Mouse (Mus musculus) myocyte (in vitro differentiated cells): ENCODE measurements around the gene Dnase2b. TPM values are rescaled to one million over a fixed set of nuclear protein-coding genes. Genes with fewer than 3 reads are reported as not detected.

Experiments
- H3K27me3 ChIP-seq: one replicate; pipeline ENCODE4 v1.6.1; 2011; ENCODE audit not compliant: control insufficient read depth, insufficient read depth, insufficient read length
- H3K36me3 ChIP-seq: one replicate; pipeline ENCODE4 v1.6.1; 2011; ENCODE audit not compliant: control insufficient read depth, insufficient read depth
- H3K4me2 ChIP-seq: one replicate; pipeline ENCODE4 v1.6.1; 2011; ENCODE audit warnings: low read depth, control low read depth
- H3K4me3 ChIP-seq: one replicate; pipeline ENCODE4 v1.5.1; 2011; ENCODE audit warnings: mild to moderate bottlenecking, control low read depth, moderate library complexity
- H3K79me2 ChIP-seq: one replicate; pipeline ENCODE4 v1.6.1; 2011; ENCODE audit not compliant: control insufficient read depth, insufficient read depth
- H3ac ChIP-seq: one replicate; pipeline ENCODE4 v1.6.1; 2011; ENCODE audit not compliant: control insufficient read depth, insufficient read length
- CEBPB ChIP-seq: IDR thresholded peaks from 2 replicates; pipeline ENCODE4 v1.6.1; 2011; ENCODE audit warnings: mild to moderate bottlenecking, moderate library complexity; ENCODE audit not compliant: poor library complexity, insufficient read depth, severe bottlenecking
- E2F4 ChIP-seq: IDR thresholded peaks from one replicate; pipeline ENCODE4 v1.6.1; 2011; ENCODE audit warnings: mild to moderate bottlenecking, control low read depth, moderate library complexity; ENCODE audit not compliant: insufficient read depth
- MAX ChIP-seq: IDR thresholded peaks from one replicate; pipeline ENCODE4 v1.6.1; 2011; ENCODE audit warnings: low read depth, mild to moderate bottlenecking, control low read depth
- MYOD1 ChIP-seq, 3 experiments: IDR thresholded peaks; one replicate each; pipeline ENCODE4 v1.6.1; 2011; ENCODE audit warnings: control low read depth in 2 of 3, low read depth in 2 of 3, mild to moderate bottlenecking in 2 of 3, moderate library complexity in 1 of 3; ENCODE audit not compliant: insufficient read length in 2 of 3, control insufficient read depth in 1 of 3
- MYOG ChIP-seq, 3 experiments: IDR thresholded peaks; one replicate each; pipeline ENCODE4 v1.6.1; 2011; ENCODE audit warnings: control low read depth in 2 of 3, low read depth in 2 of 3, mild to moderate bottlenecking in 2 of 3; ENCODE audit not compliant: insufficient read length in 2 of 3, control insufficient read depth in 1 of 3, insufficient read depth in 1 of 3
- POLR2A ChIP-seq: IDR thresholded peaks from one replicate; pipeline ENCODE4 v1.6.1; 2011; ENCODE audit warnings: low read depth, mild to moderate bottlenecking, control low read depth, moderate library complexity; ENCODE audit not compliant: insufficient read length
- POLR2AphosphoS2 ChIP-seq: IDR thresholded peaks from one replicate; pipeline ENCODE4 v1.6.1; 2011; ENCODE audit warnings: low read depth, control low read depth; ENCODE audit not compliant: insufficient read length
- REST ChIP-seq: IDR thresholded peaks from one replicate; pipeline ENCODE4 v1.6.1; 2011; ENCODE audit warnings: mild to moderate bottlenecking, control low read depth, moderate library complexity; ENCODE audit not compliant: insufficient read depth, insufficient read length
- SRF ChIP-seq: IDR thresholded peaks from one replicate; pipeline ENCODE4 v1.6.1; 2011; ENCODE audit warnings: low read depth; ENCODE audit not compliant: control insufficient read depth, insufficient read length
- TCF12 ChIP-seq: IDR thresholded peaks from one replicate; pipeline ENCODE4 v1.6.1; 2011; ENCODE audit warnings: mild to moderate bottlenecking, control low read depth; ENCODE audit not compliant: poor library complexity, insufficient read depth, severe bottlenecking
- TCF3 ChIP-seq: IDR thresholded peaks from one replicate; pipeline ENCODE4 v1.6.1; 2011; ENCODE audit warnings: low read depth, control low read depth; ENCODE audit not compliant: insufficient read length
- USF1 ChIP-seq: IDR thresholded peaks from one replicate; pipeline ENCODE4 v1.6.1; 2011; ENCODE audit warnings: low read depth, mild to moderate bottlenecking, control low read depth, moderate library complexity
- polyA plus RNA-seq: library from polyadenylated mRNA; unstranded; fragments of >200 nt; fragmentation: generic; extraction: Trizol; gene quantifications from one replicate; pipeline ENCODE4 v1.2.1, GENCODE M21; 2012; ENCODE audit warnings: missing spikeins

The Dnase2b gene
- polyA plus RNA-seq, 1 experiment: not detected

DNA sequence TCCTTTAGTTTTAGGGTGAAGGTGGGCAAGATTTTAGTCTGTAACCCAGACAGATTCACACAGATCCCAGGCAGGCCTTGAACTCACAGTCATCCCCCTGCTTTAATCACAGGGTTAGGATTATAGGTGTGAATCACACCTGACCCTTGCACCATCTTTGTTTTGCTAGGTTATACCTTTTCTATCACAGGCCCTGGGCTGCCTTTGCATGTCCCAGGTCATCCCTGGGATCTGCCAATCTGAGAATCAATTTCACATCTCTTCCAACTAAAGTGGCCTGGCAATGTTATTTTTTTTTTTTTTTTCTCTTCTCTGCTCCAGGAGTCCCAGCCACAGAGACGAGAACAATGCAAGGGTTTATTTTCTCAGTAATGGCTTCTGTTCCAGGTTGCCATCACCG is 23.8 kb downstream of the Dnase2b start:
- Histone ChIP-seq H3K36me3 (no peaks in the 10 kb centered on the region), H3K79me2 (no peaks in the 10 kb centered on the region), H3K4me3 (no peak overlapping the region), H3K4me2 (no peak overlapping the region), H3ac (no peak overlapping the region), H3K27me3 (no peaks in the 10 kb centered on the region)
- no peak for TF ChIP-seq TCF12
- no peak for TF ChIP-seq E2F4
- no peak for TF ChIP-seq MAX
- TF ChIP-seq POLR2AphosphoS2: no peak
- TF ChIP-seq MYOD1 (IDR thresholded peaks at IDR 0.05; ENCODE audit: control insufficient read depth in 1 of 3, insufficient read length in 2 of 3, low read depth in 2 of 3): no peak
- TF ChIP-seq SRF: no peak

DNA sequence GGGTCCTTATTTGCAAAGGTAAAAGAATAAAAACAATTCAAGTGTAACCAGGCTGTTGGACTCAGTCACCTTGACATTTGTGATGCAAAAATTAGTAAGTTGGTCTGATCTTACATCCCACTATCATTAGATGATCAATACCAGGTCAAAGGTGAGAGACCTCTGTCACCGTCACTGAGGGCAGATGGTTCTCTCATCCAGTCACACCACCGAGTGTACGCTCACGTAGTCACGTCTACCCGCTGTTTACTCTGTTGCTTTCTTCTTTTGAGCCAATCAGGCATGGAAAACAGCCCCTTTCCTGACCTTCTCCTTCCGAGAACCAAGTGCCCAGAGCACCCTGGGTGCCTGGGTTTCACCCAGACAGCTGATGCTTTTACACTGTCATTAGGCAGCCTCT is 24.2 kb downstream of the Dnase2b start:
- TF ChIP-seq POLR2A (no peak), POLR2AphosphoS2 (no peak), MYOG (IDR thresholded peaks at IDR 0.05; ENCODE audit: control insufficient read depth in 1 of 3, insufficient read depth in 1 of 3, insufficient read length in 2 of 3, low read depth in 2 of 3) (no peak), TCF3 (no peak), REST (no peak), E2F4 (no peak), MAX (no peak), MYOD1 (IDR thresholded peaks at IDR 0.05; ENCODE audit: control insufficient read depth in 1 of 3, insufficient read length in 2 of 3, low read depth in 2 of 3) (no peak), TCF12 (no peak)
- H3ac ChIP-seq: no peak overlapping the region
- no peak overlapping the region for H3K4me3 ChIP-seq
- no peaks in the 10 kb centered on the region for H3K36me3 ChIP-seq
- no peaks in the 10 kb centered on the region for H3K27me3 ChIP-seq
- no peaks in the 10 kb centered on the region for H3K79me2 ChIP-seq
- H3K4me2 ChIP-seq: no peak overlapping the region

DNA sequence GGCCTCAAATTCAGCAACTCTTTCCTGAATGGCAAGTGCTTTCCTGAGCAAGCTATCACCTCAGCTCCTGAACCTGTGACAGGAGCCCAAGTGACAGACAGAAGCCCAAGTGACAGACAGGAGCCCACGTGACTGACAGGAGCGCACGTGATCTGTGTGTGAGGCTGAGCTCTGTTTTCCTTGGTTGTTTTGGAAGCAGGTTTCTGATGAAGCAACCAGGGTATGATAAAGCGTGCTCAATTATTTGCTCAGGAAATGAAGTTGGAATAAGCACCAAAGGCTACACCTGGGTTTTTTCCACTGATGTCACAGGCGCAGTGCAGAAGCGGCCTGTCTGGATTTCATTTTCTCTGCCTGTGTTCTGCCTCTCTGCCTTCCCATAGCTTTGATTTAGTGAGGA is 25.9 kb downstream of the Dnase2b start:
- no peak overlapping the region for H3ac ChIP-seq
- TF ChIP-seq TCF12: no peak
- H3K4me2 ChIP-seq: no peak overlapping the region
- H3K4me3 ChIP-seq: no peak overlapping the region
- no peaks in the 10 kb centered on the region for H3K36me3 ChIP-seq
- H3K27me3 ChIP-seq: no peaks in the 10 kb centered on the region
- H3K79me2 ChIP-seq: no peaks in the 10 kb centered on the region

DNA sequence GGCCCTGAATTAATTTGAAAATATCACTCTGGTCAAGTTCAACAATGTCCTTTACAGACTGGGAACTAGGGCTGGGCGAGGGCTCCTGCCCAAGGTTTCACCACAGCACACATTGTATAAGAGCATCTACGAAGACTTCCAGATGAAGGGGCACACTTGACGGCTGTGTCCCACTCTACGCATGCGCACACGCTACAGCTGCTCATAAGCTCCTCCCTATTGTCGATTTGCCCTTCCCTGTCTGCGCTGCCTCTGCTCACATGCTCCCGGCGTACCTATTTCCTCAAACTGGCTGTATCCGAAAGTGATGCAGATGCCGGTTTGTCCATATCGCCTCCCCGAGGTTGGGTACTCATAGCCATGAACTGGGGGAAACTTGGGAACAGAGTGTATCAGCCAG is 28.8 kb downstream of the Dnase2b start:
- Histone ChIP-seq H3K79me2 (no peaks in the 10 kb centered on the region), H3K36me3 (no peaks in the 10 kb centered on the region), H3K27me3 (no peaks in the 10 kb centered on the region), H3K4me3 (no peak overlapping the region), H3ac (no peak overlapping the region), H3K4me2 (no peak overlapping the region)
- TF ChIP-seq POLR2AphosphoS2: no peak
- TF ChIP-seq TCF3: no peak
- no peak for TF ChIP-seq TCF12
- TF ChIP-seq USF1: no peak
- no peak for TF ChIP-seq REST
- no peak for TF ChIP-seq MAX
- TF ChIP-seq E2F4: no peak
- TF ChIP-seq MYOG (IDR thresholded peaks at IDR 0.05; ENCODE audit: control insufficient read depth in 1 of 3, insufficient read depth in 1 of 3, insufficient read length in 2 of 3, low read depth in 2 of 3): no peak
- no peak for TF ChIP-seq POLR2A
- TF ChIP-seq MYOD1 (IDR thresholded peaks at IDR 0.05; ENCODE audit: control insufficient read depth in 1 of 3, insufficient read length in 2 of 3, low read depth in 2 of 3): no peak
- no peak for TF ChIP-seq CEBPB
- TF ChIP-seq SRF: no peak

DNA sequence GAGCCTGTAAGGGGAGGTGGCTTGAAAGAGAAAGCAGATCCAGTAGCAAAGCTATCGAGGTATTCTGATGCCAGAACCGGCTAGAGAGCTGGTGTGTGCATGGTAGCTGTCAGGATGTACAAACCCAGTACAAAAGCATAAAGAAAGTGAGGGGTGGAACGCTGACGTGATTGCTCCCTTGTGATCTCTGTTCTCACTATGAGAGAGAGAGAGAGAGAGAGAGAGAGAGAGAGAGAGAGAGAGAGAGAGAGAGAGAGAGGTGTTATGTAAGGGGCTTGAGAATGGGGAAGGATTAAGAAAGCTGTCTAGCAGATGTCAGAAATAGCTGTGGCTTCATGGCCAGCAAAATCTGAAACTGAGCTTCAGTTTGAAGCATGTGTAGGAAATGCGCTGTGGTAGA is 31.5 kb downstream of the Dnase2b start:
- H3ac ChIP-seq: no peak overlapping the region
- no peak overlapping the region for H3K4me3 ChIP-seq
- no peaks in the 10 kb centered on the region for H3K79me2 ChIP-seq
- H3K36me3 ChIP-seq: no peaks in the 10 kb centered on the region
- H3K4me2 ChIP-seq: peak overlapping the region; percentile 60
- no peaks in the 10 kb centered on the region for H3K27me3 ChIP-seq
- no peak for TF ChIP-seq POLR2A
- TF ChIP-seq CEBPB: no peak
- TF ChIP-seq REST: no peak
- TF ChIP-seq MYOD1 (IDR thresholded peaks at IDR 0.05; ENCODE audit: control insufficient read depth in 1 of 3, insufficient read length in 2 of 3, low read depth in 2 of 3): no peak
- TF ChIP-seq MYOG (IDR thresholded peaks at IDR 0.05; ENCODE audit: control insufficient read depth in 1 of 3, insufficient read depth in 1 of 3, insufficient read length in 2 of 3, low read depth in 2 of 3): no peak
- no peak for TF ChIP-seq TCF3
- no peak for TF ChIP-seq USF1
- TF ChIP-seq TCF12: no peak
- TF ChIP-seq E2F4: no peak
- no peak for TF ChIP-seq MAX
- TF ChIP-seq SRF: no peak
- TF ChIP-seq POLR2AphosphoS2: no peak

DNA sequence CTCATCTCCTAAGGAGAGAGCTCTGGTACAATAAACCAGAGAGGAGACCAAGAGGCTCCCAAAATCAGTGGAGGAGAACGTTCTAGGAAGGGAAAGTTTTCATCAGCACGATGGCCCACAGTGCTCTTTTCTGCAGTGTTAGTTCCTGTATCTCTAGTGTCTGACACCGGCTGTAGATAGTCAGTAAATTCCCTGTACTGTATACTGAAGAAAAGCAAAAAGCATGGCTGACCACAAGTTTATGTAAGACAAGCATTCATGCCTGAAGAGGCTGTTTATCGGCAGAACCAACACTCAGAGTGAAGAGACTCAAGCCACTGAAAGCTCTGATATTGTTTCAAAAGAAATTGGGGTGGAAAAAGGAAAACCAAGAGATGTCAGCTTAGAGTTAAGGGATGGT is 31.9 kb downstream of the Dnase2b start:
- Histone ChIP-seq H3K4me2 (peak overlapping the region; percentile 60), H3K27me3 (no peaks in the 10 kb centered on the region), H3ac (no peak overlapping the region), H3K4me3 (no peak overlapping the region), H3K79me2 (no peaks in the 10 kb centered on the region), H3K36me3 (no peaks in the 10 kb centered on the region)
- TF ChIP-seq SRF: no peak
- TF ChIP-seq TCF12: no peak
- TF ChIP-seq REST: no peak
- TF ChIP-seq TCF3: no peak
- no peak for TF ChIP-seq E2F4
- no peak for TF ChIP-seq MAX
- no peak for TF ChIP-seq MYOD1 (IDR thresholded peaks at IDR 0.05; ENCODE audit: control insufficient read depth in 1 of 3, insufficient read length in 2 of 3, low read depth in 2 of 3)
- no peak for TF ChIP-seq CEBPB
- TF ChIP-seq USF1: no peak
- no peak for TF ChIP-seq POLR2AphosphoS2
- no peak for TF ChIP-seq POLR2A
- no peak for TF ChIP-seq MYOG (IDR thresholded peaks at IDR 0.05; ENCODE audit: control insufficient read depth in 1 of 3, insufficient read depth in 1 of 3, insufficient read length in 2 of 3, low read depth in 2 of 3)
